Mouse (Mus musculus) stomach, embryonic 16.5 days (tissue): Measurements from ENCODE around the gene Pyy. TPM values are rescaled to one million over a fixed set of nuclear protein-coding genes. Genes with fewer than 3 reads are reported as not detected.

ENCODE experiments used
- ATAC-seq: fragments of 200-750 bp; cut with Nextera tagmentation; 2 replicates; pipeline ENCODE4 v1.8.0; 2017; ENCODE audit warnings: moderate number of reproducible peaks, moderate TSS enrichment; ENCODE audit not compliant: insufficient read depth, low FRiP score
- H3K27ac ChIP-seq: fragments of 300-500 bp; sonication (generic); 2 replicates; pipeline ENCODE4 v1.5.1; 2014; ENCODE audit warnings: low read length
- H3K27me3 ChIP-seq: fragments of 300-500 bp; sonication (generic); 2 replicates; pipeline ENCODE4 v1.6.1; 2014; ENCODE audit warnings: low read length, control low read depth, mixed read lengths; ENCODE audit not compliant: control insufficient read depth, insufficient read depth
- H3K36me3 ChIP-seq: fragments of 300-500 bp; sonication (generic); 2 replicates; pipeline ENCODE4 v1.6.1; 2014; ENCODE audit warnings: low read length; ENCODE audit not compliant: control insufficient read depth, insufficient read depth
- H3K4me1 ChIP-seq: fragments of 300-500 bp; sonication (generic); 2 replicates; pipeline ENCODE4 v1.6.1; 2014; ENCODE audit warnings: low read length, control low read depth, mixed read lengths; ENCODE audit not compliant: control insufficient read depth, insufficient read depth
- H3K4me2 ChIP-seq: fragments of 300-500 bp; sonication (generic); 2 replicates; pipeline ENCODE4 v1.6.1; 2014; ENCODE audit warnings: low read depth, low read length, mixed read lengths
- H3K4me3 ChIP-seq: fragments of 300-500 bp; sonication (generic); replicated peaks from 2 replicates; pipeline ENCODE4 v1.5.1; 2014; ENCODE audit warnings: mild to moderate bottlenecking, low read length
- H3K9ac ChIP-seq: fragments of 300-500 bp; sonication (generic); 2 replicates; pipeline ENCODE4 v1.6.1; 2014; ENCODE audit warnings: low read length
- H3K9me3 ChIP-seq: fragments of 300-500 bp; sonication (generic); replicated peaks from 2 replicates; pipeline ENCODE4 v1.6.1; 2016; ENCODE audit warnings: low read length, control low read depth; ENCODE audit not compliant: control insufficient read depth
- WGBS: fragments of 180-500 bp; shearing (Covaris S2); extraction: QIAGEN DNeasy Blood & Tissue Kit; methylation state at CpG from one replicate; pipeline ENCODE4 v1.1.7; 2014; 5-methylcytosine and 5-hydroxymethylcytosine counted together
- polyA plus RNA-seq: library from polyadenylated mRNA; unstranded; fragments of >200 nt; fragmentation: Nextera tagmentation; extraction: Ambion mirVana; gene quantifications from 2 replicates; pipeline ENCODE4 v1.2.1, GENCODE M21; 2015

The Pyy gene
- polyA plus RNA-seq, 1 experiment from 2014 or later: 56.0 TPM

GRCm38 (mm10) chr11:102086331-102086730 lies 21.3 kb downstream of the Pyy start:
- Histone ChIP-seq H3K36me3 (no peaks in the 10 kb centered on the region), H3K4me3 (no peak overlapping the region; the same call in 1 of the 2 replicates), H3K4me2 (peak overlapping the region; percentile 80), H3K9me3 (no peaks in the 10 kb centered on the region), H3K27me3 (no peaks in the 10 kb centered on the region), H3K4me1 (peaks cover 20% of the 10 kb centered on the region), H3K9ac (peak overlapping the region; percentile 72; the same call in 1 of the 2 replicates), H3K27ac (no peak overlapping the region)
- no peak for ATAC-seq
- WGBS: 9% methylated on average over 3 of the region's 3 CpGs

- Histone ChIP-seq H3K4me2 (no peak overlapping the region), H3K9me3 (no peaks in the 10 kb centered on the region), H3K4me1 (peaks cover 15% of the 10 kb centered on the region), H3K27me3 (no peaks in the 10 kb centered on the region), H3K27ac (no peak overlapping the region), H3K9ac (no peak overlapping the region), H3K36me3 (no peaks in the 10 kb centered on the region), H3K4me3 (no peak overlapping the region)
- no peak for ATAC-seq
- 65% methylated on average over 7 of the region's 7 CpGs for WGBS
Measured at GRCm38 (mm10) chr11:102084159-102084558, 23.5 kb downstream of the Pyy start.

GRCm38 (mm10) chr11:102083193-102083592 lies 24.4 kb downstream of the Pyy start:
- H3K36me3 ChIP-seq: no peaks in the 10 kb centered on the region
- no peaks in the 10 kb centered on the region for H3K9me3 ChIP-seq
- ATAC-seq: no peak
- no peak overlapping the region for H3K4me3 ChIP-seq
- no peak overlapping the region for H3K27ac ChIP-seq
- peaks cover 15% of the 10 kb centered on the region for H3K4me1 ChIP-seq
- no peak overlapping the region for H3K9ac ChIP-seq
- no peak overlapping the region for H3K4me2 ChIP-seq
- no peaks in the 10 kb centered on the region for H3K27me3 ChIP-seq
- 60% methylated on average over 4 of the region's 4 CpGs for WGBS

GRCm38 (mm10) chr11:102082322-102082721 lies 25.3 kb downstream of the Pyy start:
- peak overlapping the region; percentile 73 for H3K9ac ChIP-seq
- H3K4me3 ChIP-seq: peak overlapping the region; percentile 52
- WGBS: under 1% methylated on average over 18 of the region's 18 CpGs
- ATAC-seq: peak; percentile 89; the same call in 1 of the 2 replicates
- no peaks in the 10 kb centered on the region for H3K9me3 ChIP-seq
- H3K36me3 ChIP-seq: no peaks in the 10 kb centered on the region
- H3K4me1 ChIP-seq: peaks cover 15% of the 10 kb centered on the region
- H3K27ac ChIP-seq: no peak overlapping the region
- H3K4me2 ChIP-seq: peak overlapping the region; percentile 95
- H3K27me3 ChIP-seq: no peaks in the 10 kb centered on the region

GRCm38 (mm10) chr11:102073722-102074121 lies 33.9 kb downstream of the Pyy start:
- H3K27me3 ChIP-seq: no peaks in the 10 kb centered on the region
- H3K27ac ChIP-seq: no peak overlapping the region
- H3K9ac ChIP-seq: no peak overlapping the region
- no peaks in the 10 kb centered on the region for H3K9me3 ChIP-seq
- ATAC-seq: no peak
- WGBS: 86% methylated on average over 14 of the region's 14 CpGs
- no peak overlapping the region for H3K4me3 ChIP-seq
- no peak overlapping the region for H3K4me2 ChIP-seq
- H3K4me1 ChIP-seq: 0 out of 2 replicates have a peak, but pooled peaks cover 12% of the 10 kb centered on the region
- H3K36me3 ChIP-seq: no peaks in the 10 kb centered on the region

GRCm38 (mm10) chr11:102072729-102073128 lies 34.9 kb downstream of the Pyy start:
- 0 out of 2 replicates have a peak, but pooled peaks cover 12% of the 10 kb centered on the region for H3K4me1 ChIP-seq
- ATAC-seq: no peak
- no peak overlapping the region for H3K4me3 ChIP-seq
- H3K9me3 ChIP-seq: no peaks in the 10 kb centered on the region
- no peaks in the 10 kb centered on the region for H3K36me3 ChIP-seq
- H3K4me2 ChIP-seq: no peak overlapping the region
- H3K9ac ChIP-seq: no peak overlapping the region
- no peaks in the 10 kb centered on the region for H3K27me3 ChIP-seq
- no peak overlapping the region for H3K27ac ChIP-seq
- WGBS: 58% methylated on average over 5 of the region's 5 CpGs

GRCm38 (mm10) chr11:102070426-102070825 lies 37.2 kb downstream of the Pyy start:
- no peaks in the 10 kb centered on the region for H3K9me3 ChIP-seq
- 0 out of 2 replicates have a peak, but pooled peaks cover 12% of the 10 kb centered on the region for H3K4me1 ChIP-seq
- no peak overlapping the region for H3K27ac ChIP-seq
- H3K4me3 ChIP-seq: peak overlapping the region; percentile 0; the same call in 1 of the 2 replicates
- peak overlapping the region; percentile 38 for H3K4me2 ChIP-seq
- no peaks in the 10 kb centered on the region for H3K36me3 ChIP-seq
- 10% methylated on average over 13 of the region's 13 CpGs for WGBS
- H3K27me3 ChIP-seq: no peaks in the 10 kb centered on the region
- no peak for ATAC-seq
- H3K9ac ChIP-seq: peak overlapping the region; percentile 23; the same call in 1 of the 2 replicates

GRCm38 (mm10) chr11:102069633-102070032 lies 38.0 kb downstream of the Pyy start:
- Histone ChIP-seq H3K9ac (no peak overlapping the region), H3K4me1 (0 out of 2 replicates have a peak, but pooled peaks cover 12% of the 10 kb centered on the region), H3K27ac (no peak overlapping the region), H3K9me3 (no peaks in the 10 kb centered on the region), H3K4me3 (no peak overlapping the region), H3K4me2 (no peak overlapping the region), H3K36me3 (no peaks in the 10 kb centered on the region), H3K27me3 (no peaks in the 10 kb centered on the region)
- WGBS: 67% methylated on average over 11 of the region's 11 CpGs
- ATAC-seq: no peak

GRCm38 (mm10) chr11:102068969-102069368 lies 38.7 kb downstream of the Pyy start:
- Histone ChIP-seq H3K9me3 (no peaks in the 10 kb centered on the region), H3K9ac (no peak overlapping the region), H3K36me3 (no peaks in the 10 kb centered on the region), H3K4me3 (no peak overlapping the region), H3K4me2 (no peak overlapping the region), H3K27me3 (no peaks in the 10 kb centered on the region), H3K27ac (no peak overlapping the region), H3K4me1 (0 out of 2 replicates have a peak, but pooled peaks cover 12% of the 10 kb centered on the region)
- 51% methylated on average over 2 of the region's 2 CpGs for WGBS
- ATAC-seq: no peak
